Mouse (Mus musculus): ENCODE results near the gene Tmem208.
A peak's percentile ranks its signal among the peaks of the same experiment; 100 is the strongest.

Gene Tmem208

DNA sequence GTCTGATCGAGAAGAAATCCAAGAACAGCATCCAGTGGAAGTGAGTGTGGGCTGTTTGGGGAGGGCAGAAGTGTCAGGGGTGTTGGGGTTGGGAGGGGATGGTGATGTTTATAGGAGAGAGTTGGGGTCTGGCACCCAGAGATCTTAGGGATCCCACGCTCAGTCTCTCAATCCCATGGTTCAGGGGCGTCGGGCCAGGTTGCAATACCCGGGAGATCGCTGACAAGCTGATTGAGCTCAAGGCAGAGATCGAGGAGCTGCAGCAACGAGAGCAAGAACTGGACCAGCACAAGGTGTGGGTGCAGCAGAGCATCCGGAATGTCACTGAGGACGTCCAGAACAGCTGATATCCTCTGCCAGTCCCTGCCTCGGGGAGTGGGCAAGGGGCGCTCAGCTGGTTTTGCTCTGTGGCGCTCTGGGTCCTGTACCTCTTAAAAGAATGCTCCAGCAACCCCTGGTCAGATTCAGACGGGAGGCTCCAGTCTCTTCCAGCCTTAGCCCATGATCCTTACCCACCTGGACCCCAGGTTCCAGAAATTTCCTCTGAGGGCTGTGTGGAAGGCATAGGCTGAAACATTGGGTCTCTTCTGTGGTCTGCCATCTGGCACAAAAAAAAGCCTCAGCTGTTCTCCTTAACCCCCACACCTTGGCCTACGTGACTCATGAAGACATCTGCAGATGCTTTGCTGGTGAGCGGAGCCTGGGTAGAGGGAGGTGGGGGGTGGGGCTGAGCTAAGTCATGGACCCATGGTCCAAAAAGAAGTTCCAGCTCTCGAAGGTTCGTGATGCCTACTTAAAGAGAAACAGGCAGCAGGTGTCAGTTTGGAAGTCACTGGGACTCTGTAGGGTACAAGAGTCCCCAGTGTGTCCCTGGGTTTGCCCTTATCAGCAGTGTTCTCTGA is 27.6 kb upstream of the Tmem208 start:
- DNase-seq, result no peak

GRCm38 (mm10) chr8:105299962-105300361 is 26.2 kb upstream of the Tmem208 start:
- DNase-seq, result no peak

- no peak for DNase-seq
Observed at GRCm38 (mm10) chr8:105303396-105303795, 22.8 kb upstream of the Tmem208 start.

- DNase-seq, result no peak
Observed at GRCm38 (mm10) chr8:105303874-105304273, 22.3 kb upstream of the Tmem208 start.

- DNase-seq, result no peak
Observed at GRCm38 (mm10) chr8:105304325-105305210, 21.6 kb upstream of the Tmem208 start.

DNA sequence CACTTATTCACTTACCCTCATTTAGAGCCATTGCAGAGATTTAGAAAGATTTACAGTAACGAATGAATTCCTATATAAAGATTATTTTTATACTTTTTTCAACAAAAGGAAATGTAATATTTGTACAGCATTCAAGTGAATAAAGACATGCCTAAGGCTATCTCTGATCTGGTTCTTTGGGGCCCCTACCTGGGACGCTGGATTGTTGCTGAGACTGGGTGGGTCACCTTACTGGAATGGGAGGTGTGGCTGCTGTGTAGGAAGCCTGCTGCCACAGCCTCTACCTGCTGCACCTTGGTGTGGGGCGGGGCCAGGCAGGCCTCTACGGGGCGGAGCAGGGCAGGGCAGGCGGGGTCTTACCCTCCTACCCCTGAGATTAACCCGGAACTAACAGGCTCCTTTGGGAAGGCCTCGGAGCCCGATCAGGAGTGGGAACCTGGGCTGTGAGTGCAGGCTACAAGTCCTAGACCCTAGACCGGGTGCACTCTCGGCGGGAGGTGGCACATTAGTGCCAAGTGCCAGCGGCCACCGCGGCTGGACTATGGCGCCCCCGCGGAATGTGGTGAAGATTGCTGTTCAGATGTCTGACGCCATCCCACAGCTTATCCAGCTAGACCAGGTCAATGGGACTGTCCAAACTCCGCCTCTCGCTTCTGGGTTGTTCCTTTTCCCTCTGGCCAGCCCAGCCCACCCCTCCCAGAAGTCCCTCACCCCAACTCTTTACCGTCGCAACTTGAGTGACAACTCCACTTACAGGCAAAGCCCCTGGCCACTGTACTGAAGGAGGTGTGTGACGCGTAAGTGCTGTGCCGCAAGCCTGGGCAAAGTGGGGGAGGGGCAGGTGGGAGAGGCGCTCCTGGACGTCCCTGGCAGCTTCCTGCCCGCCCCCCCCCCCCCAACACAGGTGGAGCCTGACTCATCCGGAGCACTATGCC is 20.7 kb upstream of the Tmem208 start, which contains the start of gene Elmo3:
Elmo3 (plus strand) TSS at position 391 of the 935 bp plus-strand sequence.
- peak; percentile 80 to 88 for DNase-seq

DNA sequence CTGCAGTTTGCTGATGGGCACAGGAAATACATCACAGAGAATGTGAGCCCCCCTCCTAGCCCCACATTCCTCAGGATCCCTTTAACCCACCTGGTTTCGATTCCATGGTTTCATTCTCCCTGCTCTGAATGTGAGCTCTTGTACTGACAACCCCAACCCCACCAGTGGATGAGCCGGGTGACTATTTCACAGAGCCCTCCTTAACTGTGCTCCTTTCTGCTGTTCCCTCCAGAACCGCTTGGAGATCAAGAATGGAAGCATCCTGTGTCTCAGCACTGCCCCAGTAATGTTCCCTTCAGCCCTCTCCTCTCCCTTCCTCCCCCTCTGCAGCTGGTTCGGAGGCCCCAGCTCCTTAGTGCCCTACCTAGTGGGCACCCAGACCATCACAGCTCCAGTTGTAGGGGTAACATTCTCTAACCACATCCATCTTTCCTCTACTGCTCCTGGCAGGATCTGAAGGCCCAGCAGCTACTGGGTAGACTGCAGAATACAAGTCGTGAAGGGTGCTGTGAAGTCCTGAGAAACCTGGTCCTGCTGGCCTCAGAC is 19.9 kb upstream of the Tmem208 start:
- DNase-seq, result no peak

DNA sequence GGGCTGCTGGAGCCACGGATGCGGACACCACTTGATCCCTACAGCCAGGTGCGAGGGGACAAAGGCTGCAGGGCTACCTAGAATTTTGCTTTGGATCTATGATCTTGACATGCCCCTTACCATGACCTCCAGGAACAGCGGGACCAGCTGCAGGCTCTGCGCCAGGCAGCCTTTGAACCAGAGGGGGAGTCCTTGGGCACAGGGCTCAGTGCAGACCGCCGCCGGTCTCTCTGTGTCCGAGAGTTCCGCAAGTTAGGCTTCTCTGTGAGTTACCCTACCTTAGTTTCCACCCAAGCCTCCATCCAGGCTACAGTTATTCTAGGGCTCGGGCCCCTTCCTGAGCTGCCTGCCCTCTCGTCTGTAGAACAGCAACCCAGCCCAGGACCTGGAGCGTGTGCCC is 18.5 kb upstream of the Tmem208 start:
- DNase-seq, result no peak

- DNase-seq, result no peak
Observed at GRCm38 (mm10) chr8:105308428-105308827, 17.7 kb upstream of the Tmem208 start.

DNA sequence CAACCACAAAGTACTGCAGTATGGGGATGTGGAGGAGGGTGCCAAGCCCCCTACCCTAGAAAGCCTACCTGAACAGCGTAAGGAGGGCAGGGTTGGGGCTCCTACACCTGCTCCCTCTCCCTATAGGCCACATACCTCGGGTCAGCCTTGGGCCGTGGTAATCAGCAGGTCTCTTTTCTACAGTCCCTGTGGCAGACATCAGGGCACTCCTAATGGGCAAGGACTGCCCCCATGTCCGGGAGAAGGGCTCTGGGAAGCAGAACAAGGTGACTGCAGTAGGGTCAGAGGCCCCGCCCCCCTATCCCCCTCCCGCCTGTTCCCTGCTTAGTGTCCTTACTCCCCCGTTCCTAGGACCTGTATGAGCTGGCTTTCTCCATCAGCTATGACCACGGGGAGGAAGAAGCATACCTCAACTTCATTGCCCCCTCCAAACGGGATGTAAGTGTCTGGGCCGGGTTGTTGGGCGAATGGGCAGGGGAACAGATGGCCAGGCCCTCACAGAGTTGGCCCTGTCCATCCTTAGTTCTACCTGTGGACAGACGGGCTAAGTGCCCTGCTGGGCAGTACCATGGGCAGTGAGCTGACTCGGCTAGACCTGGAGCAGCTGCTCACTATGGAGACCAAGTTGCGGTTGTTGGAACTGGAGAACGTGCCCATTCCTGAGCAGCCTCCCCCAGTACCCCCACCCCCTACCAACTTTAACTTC is 16.9 kb upstream of the Tmem208 start:
- DNase-seq, result no peak

DNA sequence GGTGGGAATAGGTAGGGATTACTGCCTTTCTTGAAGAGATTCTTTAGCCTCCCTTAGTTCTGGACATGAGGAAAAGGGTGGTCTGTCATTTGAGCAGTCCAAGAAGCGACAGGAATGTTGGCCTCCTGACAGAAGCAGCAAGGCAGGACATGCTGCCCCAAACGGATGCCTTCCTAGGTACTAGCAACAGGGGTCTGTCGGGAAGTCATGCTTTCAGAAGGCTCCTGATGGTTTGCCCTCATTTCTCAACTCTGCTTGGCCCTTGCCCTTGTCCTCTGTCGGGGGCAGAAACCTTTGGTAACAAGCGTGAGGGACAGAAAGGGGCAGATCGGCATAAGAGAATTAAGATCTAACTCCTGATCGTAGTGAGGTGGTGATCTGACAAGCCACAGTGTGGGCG is 16.0 kb upstream of the Tmem208 start:
- DNase-seq, result no peak

- DNase-seq, result no peak
Observed at GRCm38 (mm10) chr8:105311718-105312117, 14.4 kb upstream of the Tmem208 start.

DNA sequence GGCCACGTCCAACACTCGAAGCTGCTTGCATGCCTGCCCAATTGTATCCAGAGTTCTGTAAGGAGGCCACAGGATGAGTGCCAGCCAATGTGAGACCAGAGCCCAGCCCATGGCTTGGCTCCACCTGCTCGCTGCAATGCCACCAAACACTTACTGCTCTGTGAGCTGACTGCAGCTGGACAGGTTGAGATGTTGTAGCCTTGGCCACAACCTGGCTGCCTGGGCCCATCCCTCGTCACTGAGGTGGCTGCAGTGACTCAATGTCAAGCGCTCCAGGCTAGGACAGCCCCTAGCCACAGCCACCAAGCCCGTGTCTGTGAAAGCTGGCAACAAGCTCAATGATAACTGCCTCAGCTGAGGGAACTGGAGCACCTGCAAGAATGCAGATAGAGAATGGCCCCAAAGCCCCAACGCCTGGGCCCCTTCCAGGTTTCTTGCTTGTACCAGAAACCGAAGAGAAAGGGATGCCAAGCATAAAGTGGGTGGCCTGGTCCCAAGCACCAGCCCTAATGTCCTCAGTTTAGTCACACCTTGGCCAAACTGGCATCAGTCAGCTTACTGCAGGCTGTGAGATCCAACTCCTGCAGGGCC is 13.2 kb upstream of the Tmem208 start:
- DNase-seq, result no peak

- DNase-seq, result no peak
Observed at GRCm38 (mm10) chr8:105313622-105314402, 12.3 kb upstream of the Tmem208 start.

DNA sequence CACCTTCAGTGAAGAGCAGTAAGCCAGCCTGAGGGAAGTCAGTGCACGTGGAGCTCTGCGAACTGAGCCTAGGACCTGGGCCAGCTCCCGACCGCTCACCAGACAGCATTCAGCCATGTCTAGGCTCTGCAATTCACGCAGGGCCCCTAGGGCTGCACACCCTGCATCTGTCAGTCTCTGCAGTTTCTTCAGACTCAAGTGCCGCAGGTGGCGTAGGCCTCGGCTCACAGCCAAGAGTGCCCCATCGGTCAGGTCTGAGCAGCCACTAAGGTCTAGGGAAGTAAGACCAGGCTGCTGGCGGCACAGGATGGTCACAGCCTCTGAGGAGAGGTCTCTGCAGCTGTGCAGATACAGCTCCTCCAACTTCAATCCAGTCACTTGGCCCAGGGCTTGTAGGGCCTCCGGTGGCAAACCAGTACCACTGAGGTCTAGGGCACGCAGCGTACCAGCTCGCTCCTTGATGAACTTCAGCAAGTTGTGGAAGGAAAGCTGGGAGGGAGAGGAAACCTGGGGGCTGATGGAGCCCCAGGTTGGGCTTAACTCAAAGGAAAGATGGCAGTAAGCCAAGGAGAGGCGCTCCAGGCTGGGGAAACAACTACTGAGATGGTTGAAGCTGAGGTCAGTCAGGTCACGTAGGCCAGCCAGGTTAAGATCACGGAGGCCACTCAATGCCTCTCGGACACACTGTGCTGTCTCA is 10.9 kb upstream of the Tmem208 start:
- DNase-seq, result peak in 1 of 2 experiments; percentile 6

DNA sequence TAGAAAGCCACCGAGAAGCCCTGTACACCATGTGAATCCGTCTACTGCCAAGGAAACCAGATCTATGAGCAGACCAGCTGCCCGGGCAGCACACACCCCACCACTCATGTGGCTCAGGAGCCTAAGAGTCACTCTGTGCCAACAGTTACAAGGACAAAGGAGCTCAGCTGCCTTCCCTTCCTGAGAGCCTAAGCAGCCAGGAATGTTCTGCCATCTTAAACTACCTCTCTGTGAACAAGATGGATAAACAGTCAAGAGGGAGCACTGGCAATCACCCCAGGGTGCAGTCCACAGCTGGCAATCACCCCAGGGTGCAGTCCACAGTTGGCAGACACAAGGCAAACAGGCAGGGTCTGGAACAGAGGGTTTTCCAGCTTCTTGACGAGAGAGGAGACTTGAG is 8.2 kb upstream of the Tmem208 start:
- DNase-seq, result no peak

- DNase-seq, result no peak
Observed at GRCm38 (mm10) chr8:105318662-105319190, 7.4 kb upstream of the Tmem208 start.

- DNase-seq, result no peak
Observed at GRCm38 (mm10) chr8:105323183-105323582, 3.0 kb upstream of the Tmem208 start.

- peak; percentile 52 to 58 for DNase-seq
Observed at GRCm38 (mm10) chr8:105325641-105326093, 487 bp upstream of the Tmem208 start.
